Mouse (Mus musculus) MEL (cell line): ENCODE results near the gene Nop53. TPM values are rescaled to one million over a fixed set of nuclear protein-coding genes. Genes with fewer than 3 reads are reported as not detected.

Source experiments
- DNase-seq: peaks from one replicate; pipeline ENCODE4 v3.0.0; 2011; ENCODE audit warnings: low read depth, low spot score
- H3K27ac ChIP-seq: 2 replicates; pipeline ENCODE4 v1.5.1; 2012; ENCODE audit warnings: low read depth, mild to moderate bottlenecking, control low read depth, low read length, moderate library complexity; ENCODE audit not compliant: control insufficient read depth
- H3K27me3 ChIP-seq, 2 experiments: fragments of 150-350 bp in 1 of 2; sonication (generic) in 1 of 2; 2 replicates each; pipeline ENCODE4 v1.6.1; 2012; ENCODE audit warnings: low read length in 2 of 2, mild to moderate bottlenecking in 2 of 2, improper control_type of control experiment in 1 of 2, moderate library complexity in 1 of 2; ENCODE audit not compliant: insufficient read depth in 2 of 2, control insufficient read depth in 1 of 2
- H3K36me3 ChIP-seq, 2 experiments: 2 replicates each; pipeline ENCODE4 v1.6.1; 2012 to 2014; ENCODE audit warnings: low read length in 2 of 2, improper control_type of control experiment in 1 of 2, inconsistent platforms in 1 of 2, mild to moderate bottlenecking in 1 of 2; ENCODE audit not compliant: insufficient read depth in 2 of 2, control insufficient read depth in 1 of 2
- H3K4me1 ChIP-seq, 2 experiments: fragments of 150-350 bp in 1 of 2; sonication (generic) in 1 of 2; 2 replicates each; pipeline ENCODE4 v1.6.1; 2012; ENCODE audit warnings: low read length in 2 of 2, improper control_type of control experiment in 1 of 2, mild to moderate bottlenecking in 1 of 2; ENCODE audit not compliant: insufficient read depth in 2 of 2, control insufficient read depth in 1 of 2
- H3K4me3 ChIP-seq, 2 experiments: fragments of 150-350 bp in 1 of 2; sonication (generic) in 1 of 2; 2 replicates each; pipeline ENCODE4 v1.5.1; 2012; ENCODE audit warnings: low read depth in 2 of 2, low read length in 2 of 2, mild to moderate bottlenecking in 2 of 2, moderate library complexity in 2 of 2, control low read depth in 1 of 2, improper control_type of control experiment in 1 of 2; ENCODE audit not compliant: control insufficient read depth in 1 of 2, insufficient read depth in 1 of 2
- H3K79me2 ChIP-seq: 2 replicates; pipeline ENCODE4 v1.6.1; 2012; ENCODE audit warnings: mild to moderate bottlenecking, low read length, moderate library complexity; ENCODE audit not compliant: control insufficient read depth, poor library complexity, insufficient read depth
- H3K9ac ChIP-seq: 2 replicates; pipeline ENCODE4 v1.6.1; 2012; ENCODE audit warnings: low read depth, mild to moderate bottlenecking, control low read depth, low read length, moderate library complexity; ENCODE audit not compliant: control insufficient read depth, poor library complexity, severe bottlenecking
- H3K9me3 ChIP-seq: fragments of 150-350 bp; sonication (generic); replicated peaks from 2 replicates; pipeline ENCODE4 v1.6.1; 2012; ENCODE audit warnings: mild to moderate bottlenecking, low read length, improper control_type of control experiment, moderate library complexity; ENCODE audit not compliant: insufficient read depth
- CHD2 ChIP-seq: IDR thresholded peaks from 2 replicates; pipeline ENCODE4 v1.6.1; 2011; ENCODE audit warnings: low read length, improper control_type of control experiment
- E2F4 ChIP-seq: IDR thresholded peaks from 2 replicates; pipeline ENCODE4 v1.6.1; 2011; ENCODE audit warnings: low read depth, low read length, improper control_type of control experiment, borderline replicate concordance
- ELF1 ChIP-seq: IDR thresholded peaks from 2 replicates; pipeline ENCODE4 v1.6.1; 2014; ENCODE audit warnings: low read depth, mild to moderate bottlenecking, inconsistent platforms, low read length, improper control_type of control experiment, moderate library complexity
- GABPA ChIP-seq: IDR thresholded peaks from 2 replicates; pipeline ENCODE4 v1.6.1; 2012; ENCODE audit warnings: low read depth, mild to moderate bottlenecking, inconsistent platforms, low read length, improper control_type of control experiment, moderate library complexity
- MAFK ChIP-seq: IDR thresholded peaks from 2 replicates; pipeline ENCODE4 v1.6.1; 2011; ENCODE audit warnings: low read depth, mild to moderate bottlenecking, low read length, improper control_type of control experiment, borderline replicate concordance
- MAX ChIP-seq: IDR thresholded peaks from 2 replicates; pipeline ENCODE4 v1.6.1; 2011; ENCODE audit warnings: low read length, improper control_type of control experiment
- MAZ ChIP-seq: IDR thresholded peaks from 2 replicates; pipeline ENCODE4 v1.6.1; 2012; ENCODE audit warnings: low read depth, mild to moderate bottlenecking, inconsistent platforms, low read length, improper control_type of control experiment
- MEF2A ChIP-seq: IDR thresholded peaks from 2 replicates; pipeline ENCODE4 v1.6.1; 2014; ENCODE audit warnings: low read depth, mild to moderate bottlenecking, inconsistent platforms, low read length, improper control_type of control experiment; ENCODE audit not compliant: poor library complexity, insufficient replicate concordance, severe bottlenecking; ENCODE audit errors: extremely low read depth
- MXI1 ChIP-seq: IDR thresholded peaks from 2 replicates; pipeline ENCODE4 v1.6.1; 2011; ENCODE audit warnings: mild to moderate bottlenecking, low read depth, low read length, improper control_type of control experiment
- MYB ChIP-seq: IDR thresholded peaks from 2 replicates; pipeline ENCODE4 v1.6.1; 2011; ENCODE audit warnings: mild to moderate bottlenecking, low read depth, low read length, improper control_type of control experiment
- NELFE ChIP-seq: IDR thresholded peaks from 2 replicates; pipeline ENCODE4 v1.6.1; 2011; ENCODE audit warnings: low read depth, low read length, improper control_type of control experiment
- POLR2AphosphoS2 ChIP-seq: IDR thresholded peaks from 2 replicates; pipeline ENCODE4 v1.6.1; 2011; ENCODE audit warnings: low read length, improper control_type of control experiment
- POLR2AphosphoS5 ChIP-seq: IDR thresholded peaks from 2 replicates; pipeline ENCODE4 v1.6.1; 2012; ENCODE audit warnings: low read depth, borderline replicate concordance, mild to moderate bottlenecking, inconsistent platforms, low read length, moderate library complexity, mixed read lengths
- RAD21 ChIP-seq: IDR thresholded peaks from 2 replicates; pipeline ENCODE4 v1.6.1; 2011; ENCODE audit warnings: mild to moderate bottlenecking, low read depth, low read length, improper control_type of control experiment
- RCOR1 ChIP-seq: IDR thresholded peaks from 2 replicates; pipeline ENCODE4 v1.6.1; 2012; ENCODE audit warnings: low read depth, mild to moderate bottlenecking, inconsistent platforms, low read length, improper control_type of control experiment
- TBP ChIP-seq: IDR thresholded peaks from 2 replicates; pipeline ENCODE4 v1.8.0; 2011; ENCODE audit warnings: low read depth, low read length, improper control_type of control experiment
- TCF12 ChIP-seq: IDR thresholded peaks from 2 replicates; pipeline ENCODE4 v1.6.1; 2014; ENCODE audit warnings: low read depth, mild to moderate bottlenecking, inconsistent platforms, low read length, improper control_type of control experiment, moderate library complexity
- UBTF ChIP-seq: IDR thresholded peaks from 2 replicates; pipeline ENCODE4 v1.6.1; 2012; ENCODE audit warnings: low read depth, mild to moderate bottlenecking, inconsistent platforms, low read length, improper control_type of control experiment, moderate library complexity, borderline replicate concordance; ENCODE audit not compliant: insufficient read depth
- ZMIZ1 ChIP-seq: IDR thresholded peaks from 2 replicates; pipeline ENCODE4 v1.6.1; 2012; ENCODE audit warnings: low read depth, mild to moderate bottlenecking, inconsistent platforms, low read length, improper control_type of control experiment, moderate library complexity
- polyA plus RNA-seq, 2 experiments: library from polyadenylated mRNA; stranded (reverse) in 1 of 2; unstranded in 1 of 2; fragments of >175 nt in 1 of 2; fragments of >200 nt in 1 of 2; gene quantifications; 2 replicates each; pipeline versions ENCODE4 v1.2.1 to v1.2.4; 2012; ENCODE audit warnings: low replicate concordance in 2 of 2, low read depth in 1 of 2; ENCODE audit not compliant: insufficient read length in 2 of 2, insufficient read depth in 1 of 2, missing spikeins in 1 of 2
- total RNA-seq: library from RNA; depleted of rRNA; stranded (reverse); fragments of 300-350 nt; gene quantifications from 2 replicates; pipeline ENCODE4 v1.2.3, GENCODE M21; 2012

Gene Nop53
- total and polyA plus RNA-seq, 3 experiments, result 359 to 482 TPM; not detected in 1

DNA sequence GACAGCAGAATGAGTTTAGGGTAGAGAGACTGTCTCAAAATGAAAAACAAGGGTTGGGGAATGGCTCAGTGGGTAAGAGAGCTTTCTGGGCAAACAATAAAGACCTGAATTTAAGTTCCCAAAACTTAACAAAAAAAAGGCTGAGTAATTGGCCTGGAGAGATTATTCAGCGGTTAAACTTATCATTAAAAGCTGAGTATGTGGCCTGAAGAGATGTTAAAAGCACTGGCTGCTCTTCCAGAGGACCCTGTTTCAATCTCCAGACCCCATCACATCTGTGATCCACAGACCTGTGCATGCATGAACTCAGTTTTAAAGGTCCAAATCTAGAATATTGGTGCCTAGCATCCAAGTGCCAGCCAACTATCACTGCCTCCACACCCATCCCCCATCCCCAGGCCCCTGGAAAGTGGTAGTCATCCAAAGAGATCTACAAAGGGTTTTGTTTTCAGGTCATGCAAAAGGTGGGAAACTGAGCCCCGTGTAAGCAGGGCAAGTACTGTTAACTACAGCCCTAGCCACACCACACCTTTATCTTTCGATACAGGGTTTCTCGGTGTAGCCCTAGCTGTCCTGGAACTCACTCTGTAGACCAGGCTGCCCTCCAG lies 1.9 kb upstream of the Nop53 start (continued):
- no peak; the same call in 1 of the 2 replicates for TF ChIP-seq GABPA
- TF ChIP-seq ZMIZ1, result no peak
- no peak for TF ChIP-seq MAZ
- peak; percentile 78 for TF ChIP-seq RCOR1
- no peak for TF ChIP-seq UBTF
- TF ChIP-seq POLR2AphosphoS2, result no peak
- no peak for TF ChIP-seq MXI1
- peak; percentile 55 for TF ChIP-seq MYB

GRCm38 (mm10) chr7:15945211-15945610 lies 663 bp downstream of the Nop53 start:
- H3K9me3 ChIP-seq, result no peaks in the 10 kb centered on the region
- no peak for TF ChIP-seq TCF12
- TF ChIP-seq MAFK, result no peak
- TF ChIP-seq E2F4, result no peak
- TF ChIP-seq ELF1, result no peak
- no peak for TF ChIP-seq MAX
- no peak for TF ChIP-seq GABPA
- no peak for TF ChIP-seq TBP
- no peak for TF ChIP-seq MEF2A
- TF ChIP-seq ZMIZ1, result no peak
- TF ChIP-seq, all 39 proteins: peak for 0
- no peaks in the 10 kb centered on the region for H3K27me3 ChIP-seq
- H3K4me1 ChIP-seq, result peaks cover 7 to 33% of the 10 kb centered on the region in 2 experiments
- H3K79me2 ChIP-seq, result peaks cover 25% of the 10 kb centered on the region
- H3K27ac ChIP-seq, result peak overlapping the region; percentile 68
- no peak for DNase-seq
- peak overlapping the region; percentile 98 for H3K9ac ChIP-seq
- H3K36me3 ChIP-seq, result peaks cover 4 to 38% of the 10 kb centered on the region in 2 experiments; a peak in 3 of 4 replicates
- H3K4me3 ChIP-seq, result peak overlapping the region; percentile 96 to 98

DNA sequence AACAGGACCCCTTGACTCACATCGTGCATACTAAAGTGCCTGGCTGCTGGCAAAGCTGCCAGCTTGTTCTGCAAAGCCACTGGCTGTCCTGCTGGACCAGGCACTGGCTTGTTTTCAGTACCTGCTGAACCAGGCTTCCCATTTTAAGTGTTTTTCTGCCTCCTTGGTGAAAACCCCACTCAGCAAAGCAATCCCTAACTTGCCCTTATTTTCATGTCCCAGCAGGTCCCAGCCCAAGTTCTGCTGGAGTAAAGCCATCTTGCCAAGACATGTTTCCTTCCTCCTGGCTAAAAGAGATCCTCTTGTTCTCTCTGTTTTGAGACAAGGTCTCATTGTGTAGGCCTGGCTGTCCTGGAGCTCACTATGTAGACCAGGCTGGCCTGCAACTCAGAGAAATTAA lies 1.6 kb downstream of the Nop53 start:
- Histone ChIP-seq H3K9ac (peak overlapping the region; percentile 98; the same call in 1 of the 2 replicates), H3K79me2 (peaks cover 25% of the 10 kb centered on the region), H3K27me3 (no peaks in the 10 kb centered on the region), H3K27ac (no peak overlapping the region), H3K4me3 (peak overlapping the region in 1 of 2 experiments; percentile 98; a peak in 2 of 4 replicates), H3K36me3 (peaks cover 4 to 34% of the 10 kb centered on the region in 2 experiments; a peak in 3 of 4 replicates), H3K4me1 (peaks cover 7 to 27% of the 10 kb centered on the region in 2 experiments), H3K9me3 (no peaks in the 10 kb centered on the region)
- DNase-seq, result no peak
- no peak for TF ChIP-seq NELFE
- TF ChIP-seq POLR2AphosphoS5, result no peak
- no peak for TF ChIP-seq MXI1
- TF ChIP-seq TBP, result no peak
- TF ChIP-seq ZMIZ1, result no peak
- no peak for TF ChIP-seq CHD2
- no peak for TF ChIP-seq RAD21
